Mouse (Mus musculus): Measurements from ENCODE around the gene Ly6g. TPM values are rescaled to one million over a fixed set of nuclear protein-coding genes. Genes with fewer than 3 reads are reported as not detected.
"Not testable (repeated sequence)": the region's sequence is repeated elsewhere in the genome, so short reads cannot be mapped to it uniquely, and the experiment has no call there.

Ly6g gene
- total and polyA plus RNA-seq, 3 experiments: not detected

DNA sequence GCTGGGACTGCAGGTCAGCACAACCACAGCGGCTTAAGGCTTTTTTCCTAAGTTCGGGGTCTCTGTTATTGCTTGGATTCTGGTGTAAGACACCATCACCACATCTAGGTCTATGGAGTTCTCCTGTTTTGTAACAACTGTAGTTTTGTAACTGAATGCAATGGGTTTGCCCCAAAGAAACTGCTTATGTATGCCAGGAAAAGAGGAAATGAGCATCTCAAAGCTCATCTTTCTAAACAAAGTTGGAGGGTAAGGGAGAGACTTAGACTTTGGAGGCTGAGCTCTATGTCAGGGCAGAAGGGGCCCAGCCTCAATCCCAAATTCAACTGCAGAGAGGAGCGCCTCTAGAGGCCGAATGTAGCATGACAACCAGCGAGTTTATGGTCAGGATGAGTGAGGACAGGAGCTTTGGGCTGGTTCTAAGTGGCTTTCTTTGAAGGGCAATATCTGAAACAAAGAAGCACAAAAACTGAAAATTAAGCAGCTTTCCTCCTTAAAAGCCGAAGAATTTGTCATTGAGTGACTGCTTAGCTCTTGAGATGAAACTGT is 13.2 kb upstream of the Ly6g start:
- H3K4me3 ChIP-seq (ENCODE audit: control insufficient read depth in 1 of 2, insufficient read depth in 1 of 2, low read depth in 2 of 2, low read length in 2 of 2); H3K9me3 ChIP-seq (replicated peaks; ENCODE audit: insufficient read depth, low read length); H3K9ac ChIP-seq (ENCODE audit: control insufficient read depth, low read depth, low read length, poor library complexity, severe bottlenecking); H3K79me2 ChIP-seq (ENCODE audit: control insufficient read depth, insufficient read depth, low read length, poor library complexity); H3K36me3 ChIP-seq (ENCODE audit: control insufficient read depth in 1 of 2, insufficient read depth in 2 of 2, low read length in 2 of 2); H3K27me3 ChIP-seq (ENCODE audit: control insufficient read depth in 1 of 2, insufficient read depth in 2 of 2, low read length in 2 of 2); H3K4me1 ChIP-seq (ENCODE audit: control insufficient read depth in 1 of 2, insufficient read depth in 2 of 2, low read length in 2 of 2); H3K27ac ChIP-seq (ENCODE audit: control insufficient read depth, low read depth, low read length): not testable (repeated sequence)
- TF ChIP-seq CTCF (IDR thresholded peaks at IDR 0.05 in 2 of 3, conservative IDR thresholded peaks at IDR 0.05 in 1 of 3; ENCODE audit: control insufficient read depth in 1 of 3, insufficient read depth in 1 of 3, low read depth in 2 of 3, low read length in 3 of 3, poor library complexity in 1 of 3, severe bottlenecking in 1 of 3): peak; percentile 43 to 55 (median 50)
- peak; percentile 11; the same call in 1 of the 2 replicates for TF ChIP-seq RAD21 (IDR thresholded peaks at IDR 0.05; ENCODE audit: low read depth, low read length)
- peak; percentile 12 for DNase-seq (ENCODE audit: low read depth, low spot score)

DNA sequence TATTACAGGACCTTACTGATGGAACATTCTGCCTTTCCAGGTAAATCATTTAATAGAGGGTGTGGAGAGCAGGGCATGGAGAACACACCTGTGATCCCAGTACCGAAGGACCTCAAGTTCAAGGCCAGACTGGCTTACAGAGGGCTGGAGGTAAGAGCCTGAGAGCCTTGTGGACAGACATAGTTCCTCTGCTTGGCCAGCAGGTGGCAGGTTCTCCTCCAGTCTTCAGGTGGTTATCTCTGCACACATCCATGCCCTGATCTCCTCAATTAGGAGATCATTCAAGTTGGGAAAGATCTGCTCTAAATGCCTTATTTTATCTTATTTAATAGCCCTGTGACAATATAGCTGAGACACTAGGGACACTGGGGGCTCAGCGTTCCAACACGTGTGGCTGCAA is 11.3 kb upstream of the Ly6g start:
- Histone ChIP-seq H3K4me3 (ENCODE audit: control insufficient read depth in 1 of 2, insufficient read depth in 1 of 2, low read depth in 2 of 2, low read length in 2 of 2) (no peak overlapping the region), H3K36me3 (ENCODE audit: control insufficient read depth in 1 of 2, insufficient read depth in 2 of 2, low read length in 2 of 2) (no peaks in the 10 kb centered on the region), H3K9me3 (replicated peaks; ENCODE audit: insufficient read depth, low read length) (no peaks in the 10 kb centered on the region), H3K9ac (ENCODE audit: control insufficient read depth, low read depth, low read length, poor library complexity, severe bottlenecking) (no peak overlapping the region), H3K27me3 (ENCODE audit: control insufficient read depth in 1 of 2, insufficient read depth in 2 of 2, low read length in 2 of 2) (no peaks in the 10 kb centered on the region), H3K79me2 (ENCODE audit: control insufficient read depth, insufficient read depth, low read length, poor library complexity) (no peaks in the 10 kb centered on the region), H3K27ac (ENCODE audit: control insufficient read depth, low read depth, low read length) (no peak overlapping the region), H3K4me1 (ENCODE audit: control insufficient read depth in 1 of 2, insufficient read depth in 2 of 2, low read length in 2 of 2) (no peaks in the 10 kb centered on the region)
- TF ChIP-seq MEF2A (IDR thresholded peaks at IDR 0.05; ENCODE audit: extremely low read depth, insufficient replicate concordance, low read depth, low read length, poor library complexity, severe bottlenecking): no peak
- TF ChIP-seq SMC3 (IDR thresholded peaks at IDR 0.05; ENCODE audit: low read depth, low read length): peak; percentile 31
- TF ChIP-seq RAD21 (IDR thresholded peaks at IDR 0.05; ENCODE audit: low read depth, low read length): peak; percentile 7
- peak; percentile 41 to 63 (median 50) for TF ChIP-seq CTCF (IDR thresholded peaks at IDR 0.05 in 2 of 3, conservative IDR thresholded peaks at IDR 0.05 in 1 of 3; ENCODE audit: control insufficient read depth in 1 of 3, insufficient read depth in 1 of 3, low read depth in 2 of 3, low read length in 3 of 3, poor library complexity in 1 of 3, severe bottlenecking in 1 of 3)
- DNase-seq (ENCODE audit: low read depth, low spot score): peak; percentile 14

GRCm38 (mm10) chr15:75153087-75153486 is 2.0 kb upstream of the Ly6g start:
- Histone ChIP-seq H3K4me1 (ENCODE audit: control insufficient read depth in 1 of 2, insufficient read depth in 2 of 2, low read length in 2 of 2) (no peaks in the 10 kb centered on the region), H3K36me3 (ENCODE audit: control insufficient read depth in 1 of 2, insufficient read depth in 2 of 2, low read length in 2 of 2) (no peaks in the 10 kb centered on the region), H3K4me3 (ENCODE audit: control insufficient read depth in 1 of 2, insufficient read depth in 1 of 2, low read depth in 2 of 2, low read length in 2 of 2) (no peak overlapping the region), H3K9ac (ENCODE audit: control insufficient read depth, low read depth, low read length, poor library complexity, severe bottlenecking) (no peak overlapping the region), H3K27ac (ENCODE audit: control insufficient read depth, low read depth, low read length) (no peak overlapping the region), H3K79me2 (ENCODE audit: control insufficient read depth, insufficient read depth, low read length, poor library complexity) (no peaks in the 10 kb centered on the region), H3K27me3 (ENCODE audit: control insufficient read depth in 1 of 2, insufficient read depth in 2 of 2, low read length in 2 of 2) (no peaks in the 10 kb centered on the region), H3K9me3 (replicated peaks; ENCODE audit: insufficient read depth, low read length) (no peaks in the 10 kb centered on the region)
- TF ChIP-seq CHD2 (IDR thresholded peaks at IDR 0.05; ENCODE audit: low read length) (no peak), CHD1 (IDR thresholded peaks at IDR 0.05; ENCODE audit: low read depth, low read length) (no peak), ZC3H11A (IDR thresholded peaks at IDR 0.05; ENCODE audit: low read depth, low read length) (no peak), MEF2A (IDR thresholded peaks at IDR 0.05; ENCODE audit: extremely low read depth, insufficient replicate concordance, low read depth, low read length, poor library complexity, severe bottlenecking) (no peak), ZNF384 (IDR thresholded peaks at IDR 0.05; ENCODE audit: low read depth, low read length) (no peak), POLR2AphosphoS5 (IDR thresholded peaks at IDR 0.05; ENCODE audit: borderline replicate concordance, low read depth, low read length) (no peak), MAFK (IDR thresholded peaks at IDR 0.05; ENCODE audit: borderline replicate concordance, low read depth, low read length) (no peak), GATA1 (IDR thresholded peaks at IDR 0.05; ENCODE audit: low read depth, low read length) (no peak), JUND (IDR thresholded peaks at IDR 0.05; ENCODE audit: low read depth, low read length) (no peak), ZKSCAN1 (IDR thresholded peaks at IDR 0.05; ENCODE audit: low read depth, low read length) (no peak), MYC (IDR thresholded peaks at IDR 0.05; ENCODE audit: low read depth, low read length) (no peak), POLR2A (IDR thresholded peaks at IDR 0.05; ENCODE audit: control insufficient read depth in 1 of 2, insufficient read depth in 1 of 2, low read depth in 1 of 2, low read length in 2 of 2, poor library complexity in 1 of 2) (no peak)
- no peak for DNase-seq (ENCODE audit: low read depth, low spot score)
